Mouse (Mus musculus): ENCODE data around the gene Nefh. TPM values are rescaled to one million over a fixed set of nuclear protein-coding genes. Genes with fewer than 3 reads are reported as not detected.
A peak's percentile ranks its signal among the peaks of the same experiment; 100 is the strongest.

Nefh gene
- polyA plus RNA-seq, 1 experiment from 2014 or later = 0.37 TPM

DNA sequence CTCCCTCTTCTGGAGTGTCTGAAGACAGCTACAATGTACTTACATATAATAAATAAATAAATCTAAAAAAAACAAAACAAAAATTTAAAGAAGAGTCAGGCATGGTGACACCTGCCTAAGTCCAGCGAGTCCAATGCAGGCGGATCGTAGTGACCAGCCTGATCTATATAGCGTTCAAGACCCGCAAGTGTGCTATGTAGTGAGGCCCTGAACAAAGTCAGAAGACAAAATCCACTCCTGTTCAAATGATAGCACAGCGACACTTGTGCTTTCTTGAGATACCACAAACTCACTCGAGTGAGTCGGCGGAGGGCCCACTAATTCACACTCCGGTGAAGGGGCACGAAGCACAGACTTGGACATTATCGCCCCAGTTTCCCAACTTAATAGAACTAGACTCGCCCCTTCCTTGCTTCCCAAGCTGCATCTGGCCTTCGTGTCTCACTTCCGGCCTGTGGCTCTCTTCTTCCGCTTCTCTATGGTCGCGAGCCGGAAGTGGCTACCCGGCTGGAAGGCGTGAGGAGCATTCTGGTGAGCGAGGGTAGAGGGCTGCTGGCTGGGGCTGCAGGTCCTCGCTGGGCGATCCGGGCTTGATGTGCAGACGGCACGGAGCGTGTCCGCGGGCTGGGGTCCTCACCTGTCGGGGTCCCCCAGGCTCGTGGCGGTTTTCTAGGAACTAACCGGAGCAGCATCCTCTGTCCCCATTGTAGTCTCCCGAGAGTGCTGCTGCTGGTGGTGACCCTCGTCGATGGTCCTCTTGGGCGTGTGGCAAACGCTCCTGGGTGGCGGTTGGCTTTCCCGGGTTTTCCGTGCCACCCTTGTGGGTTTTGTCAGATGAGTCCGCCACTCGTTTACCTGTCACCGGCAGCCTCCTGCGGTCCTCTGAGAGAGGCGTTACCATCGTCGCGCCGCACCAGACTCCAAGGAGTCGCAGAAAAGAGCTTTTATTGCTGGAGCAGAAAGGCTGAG, 52.7 kb downstream of the Nefh start, which contains the start of gene Thoc5:
Thoc5 (plus strand) TSS at position 473 of the 969 bp plus-strand sequence.
- Histone ChIP-seq H3K9me3 (replicated peaks) (no peaks in the 10 kb centered on the region), H3K4me1 (peaks cover 13% of the 10 kb centered on the region), H3K4me3 (peak within 1 kb of the TSS; percentile 79), H3K36me3 (ENCODE audit: poor library complexity, severe bottlenecking) (peaks cover 53% of the 10 kb centered on the region), H3K27ac (peak within 1 kb of the TSS; percentile 72), H3K9ac (peak within 1 kb of the TSS; percentile 87), H3K4me2 (peak within 1 kb of the TSS; percentile 89), H3K27me3 (no peaks in the 10 kb centered on the region)
- WGBS = 3% methylated on average over 52 of the region's 52 CpGs
- ATAC-seq = peak; percentile 96

Small RNA genes lying within 50 kb of the gene (microRNA-seq; reads per million reads assigned to microRNA genes)
- not detected for gene Mir6918

Other genes starting within 250 kb of the Nefh start
- gene Uqcr10, start 243.7 kb downstream of the Nefh start, polyA plus RNA-seq (2015; fragmentation: Nextera tagmentation; extraction: Ambion mirVana) = 599 and 621 TPM in 2 replicates
- 83.1 and 84.4 TPM in 2 replicates for gene Zmat5, start 243.4 kb downstream of the Nefh start, polyA plus RNA-seq (2015; fragmentation: Nextera tagmentation; extraction: Ambion mirVana)
- 0.59 and 0.87 TPM in 2 replicates for gene Cabp7, start 201.3 kb downstream of the Nefh start, polyA plus RNA-seq (2015; fragmentation: Nextera tagmentation; extraction: Ambion mirVana)
- gene Nf2, start 98.5 kb downstream of the Nefh start, polyA plus RNA-seq (2015; fragmentation: Nextera tagmentation; extraction: Ambion mirVana) = 56.8 and 58.2 TPM in 2 replicates
- 118 and 120 TPM in 2 replicates for gene Nipsnap1, start 74.1 kb downstream of the Nefh start, polyA plus RNA-seq (2015; fragmentation: Nextera tagmentation; extraction: Ambion mirVana)
- 59.1 and 60.6 TPM in 2 replicates for gene Thoc5, start 52.7 kb downstream of the Nefh start, polyA plus RNA-seq (2015; fragmentation: Nextera tagmentation; extraction: Ambion mirVana)
- 61.7 and 73.0 TPM in 2 replicates for gene Ap1b1, start 38.8 kb upstream of the Nefh start, polyA plus RNA-seq (2015; fragmentation: Nextera tagmentation; extraction: Ambion mirVana)
- gene Rasl10a, start 110.1 kb upstream of the Nefh start, polyA plus RNA-seq (2015; fragmentation: Nextera tagmentation; extraction: Ambion mirVana) = 0.43 TPM in 1 of 2 replicates, not detected in the other
- 13.2 and 15.2 TPM in 2 replicates for gene Gas2l1, start 117.3 kb upstream of the Nefh start, polyA plus RNA-seq (2015; fragmentation: Nextera tagmentation; extraction: Ambion mirVana)
- 25.8 and 26.3 TPM in 2 replicates for gene Rhbdd3, start 150.9 kb upstream of the Nefh start, polyA plus RNA-seq (2015; fragmentation: Nextera tagmentation; extraction: Ambion mirVana)
- gene Ewsr1, start 151.2 kb upstream of the Nefh start, polyA plus RNA-seq (2015; fragmentation: Nextera tagmentation; extraction: Ambion mirVana) = 808 and 853 TPM in 2 replicates
- gene Emid1, start 204.2 kb upstream of the Nefh start, polyA plus RNA-seq (2015; fragmentation: Nextera tagmentation; extraction: Ambion mirVana) = 14.9 and 18.8 TPM in 2 replicates